Mouse (Mus musculus) MEL (cell line): ENCODE data around the gene Cldn3.

Experiments used
- CHD2 ChIP-seq: IDR thresholded peaks from 2 replicates; pipeline ENCODE4 v1.6.1; 2011; ENCODE audit warnings: low read length, improper control_type of control experiment
- CTCF ChIP-seq, 3 experiments: IDR thresholded peaks in 2 of 3; conservative IDR thresholded peaks in 1 of 3; 2 replicates each; pipeline ENCODE4 v1.5.1; 2011 to 2012; ENCODE audit warnings: low read length in 3 of 3, low read depth in 2 of 3, mild to moderate bottlenecking in 2 of 3, improper control_type of control experiment in 1 of 3, inconsistent platforms in 1 of 3, mixed read lengths in 1 of 3, moderate library complexity in 1 of 3; ENCODE audit not compliant: control insufficient read depth in 1 of 3, insufficient read depth in 1 of 3, poor library complexity in 1 of 3, severe bottlenecking in 1 of 3
- ETS1 ChIP-seq: IDR thresholded peaks from 2 replicates; pipeline ENCODE4 v1.6.1; 2012; ENCODE audit warnings: low read depth, mild to moderate bottlenecking, inconsistent platforms, low read length, improper control_type of control experiment, moderate library complexity
- GABPA ChIP-seq: IDR thresholded peaks from 2 replicates; pipeline ENCODE4 v1.6.1; 2012; ENCODE audit warnings: low read depth, mild to moderate bottlenecking, inconsistent platforms, low read length, improper control_type of control experiment, moderate library complexity
- MAZ ChIP-seq: IDR thresholded peaks from 2 replicates; pipeline ENCODE4 v1.6.1; 2012; ENCODE audit warnings: low read depth, mild to moderate bottlenecking, inconsistent platforms, low read length, improper control_type of control experiment
- MXI1 ChIP-seq: IDR thresholded peaks from 2 replicates; pipeline ENCODE4 v1.6.1; 2011; ENCODE audit warnings: mild to moderate bottlenecking, low read depth, low read length, improper control_type of control experiment
- MYC ChIP-seq: IDR thresholded peaks from 2 replicates; pipeline ENCODE4 v1.6.1; 2011; ENCODE audit warnings: low read depth, mild to moderate bottlenecking, low read length, improper control_type of control experiment, moderate library complexity
- POLR2A ChIP-seq, 2 experiments: IDR thresholded peaks; 2 replicates each; pipeline ENCODE4 v1.6.1; 2011 to 2012; ENCODE audit warnings: low read length in 2 of 2, mild to moderate bottlenecking in 2 of 2, control low read depth in 1 of 2, improper control_type of control experiment in 1 of 2, low read depth in 1 of 2, moderate library complexity in 1 of 2; ENCODE audit not compliant: control insufficient read depth in 1 of 2, insufficient read depth in 1 of 2, poor library complexity in 1 of 2
- SMC3 ChIP-seq: IDR thresholded peaks from 2 replicates; pipeline ENCODE4 v1.6.1; 2011; ENCODE audit warnings: low read depth, low read length, improper control_type of control experiment
- USF1 ChIP-seq: IDR thresholded peaks from 2 replicates; pipeline ENCODE4 v1.6.1; 2014; ENCODE audit warnings: low read depth, mild to moderate bottlenecking, inconsistent platforms, low read length, improper control_type of control experiment, moderate library complexity
- ZNF384 ChIP-seq: IDR thresholded peaks from 2 replicates; pipeline ENCODE4 v1.6.1; 2012; ENCODE audit warnings: low read depth, mild to moderate bottlenecking, inconsistent platforms, low read length, improper control_type of control experiment

- TF ChIP-seq CTCF (IDR thresholded peaks at IDR 0.05 in 2 of 3, conservative IDR thresholded peaks at IDR 0.05 in 1 of 3; ENCODE audit: control insufficient read depth in 1 of 3, insufficient read depth in 1 of 3, low read depth in 2 of 3, low read length in 3 of 3, poor library complexity in 1 of 3, severe bottlenecking in 1 of 3) (no peak), ETS1 (no peak), GABPA (no peak), MXI1 (no peak), POLR2A (IDR thresholded peaks at IDR 0.05; ENCODE audit: control insufficient read depth in 1 of 2, insufficient read depth in 1 of 2, low read depth in 1 of 2, low read length in 2 of 2, poor library complexity in 1 of 2) (no peak), MAZ (no peak), CHD2 (no peak), MYC (no peak), ZNF384 (no peak), USF1 (no peak), SMC3 (no peak)
These were observed 43.3 kb upstream of the Cldn3 start for GRCm38 (mm10) chr5:134942740-134943139.
